Mouse (Mus musculus): Measurements from ENCODE around the gene Hist1h2bp. TPM values are rescaled to one million over a fixed set of nuclear protein-coding genes. Genes with fewer than 3 reads are reported as not detected.

The Hist1h2bp gene
- total and polyA plus RNA-seq, 3 experiments, result 0.60 to 510 (median 3.6) TPM

GRCm38 (mm10) chr13:21778814-21779766 is 8.2 kb upstream of the Hist1h2bp start (continued):
- TF ChIP-seq E2F4 (IDR thresholded peaks at IDR 0.05; ENCODE audit: insufficient replicate concordance, low read depth, low read length) (peak; percentile 97), MXI1 (IDR thresholded peaks at IDR 0.05; ENCODE audit: low read depth, low read length) (peak; percentile 71), SIN3A (IDR thresholded peaks at IDR 0.05; ENCODE audit: low read length) (peak; percentile 89), POLR2A (IDR thresholded peaks at IDR 0.05; ENCODE audit: low read depth, low read length) (peak; percentile 78), MAX (IDR thresholded peaks at IDR 0.05; ENCODE audit: low read length) (peak; percentile 48; the same call in 1 of the 2 replicates)

GRCm38 (mm10) chr13:21779767-21780731 is 7.2 kb upstream of the Hist1h2bp start, which contains the start of gene Hist1h1b:
TSS of gene Hist1h1b (minus strand) at chr13:21780625.
- dilution Hi-C loops (cut with MboI; ENCODE audit: extremely low pct_ligation_motif_present, extremely low pct_unique_long_range_greater_than_20kb, low sequenced_read_pairs), result no loop called here
- DNase-seq (ENCODE audit: extremely low read depth), result peak; percentile 89
- peaks cover 6 to 30% of the 10 kb centered on the region in 2 experiments; a peak in 3 of 4 replicates for H3K4me1 ChIP-seq (ENCODE audit: control insufficient read depth in 1 of 2, insufficient read depth in 2 of 2)
- TF ChIP-seq NRF1 (IDR thresholded peaks at IDR 0.05; ENCODE audit: low read depth, low read length) (no peak; the same call in 1 of the 2 replicates), ELF1 (IDR thresholded peaks at IDR 0.05; ENCODE audit: low read depth, low read length) (peak; percentile 19; the same call in 1 of the 2 replicates), JUN (IDR thresholded peaks at IDR 0.05; ENCODE audit: insufficient read depth, low read depth, low read length) (no peak), GABPA (IDR thresholded peaks at IDR 0.05; ENCODE audit: insufficient replicate concordance, low read depth, low read length) (no peak), RAD21 (IDR thresholded peaks at IDR 0.05; ENCODE audit: low read depth, low read length) (no peak), USF1 (IDR thresholded peaks at IDR 0.05; ENCODE audit: low read depth, low read length) (no peak), SIN3A (IDR thresholded peaks at IDR 0.05; ENCODE audit: low read length) (peak; percentile 95), POLR2A (IDR thresholded peaks at IDR 0.05; ENCODE audit: low read depth, low read length) (peak; percentile 93), IRF4 (IDR thresholded peaks at IDR 0.05; ENCODE audit: low read depth, low read length) (peak; percentile 61; the same call in 1 of the 2 replicates), BHLHE40 (IDR thresholded peaks at IDR 0.05; ENCODE audit: low read depth, low read length) (peak; percentile 7; the same call in 1 of the 2 replicates), POLR2AphosphoS2 (IDR thresholded peaks at IDR 0.05; ENCODE audit: low read depth, low read length) (peak; percentile 94), ETS1 (conservative IDR thresholded peaks at IDR 0.05; ENCODE audit: low read depth, low read length) (0 out of 2 replicates have a peak, but pooled peaks have one; percentile 21), CTCF (conservative IDR thresholded peaks at IDR 0.05 in 1 of 2, IDR thresholded peaks at IDR 0.05 in 1 of 2; ENCODE audit: low read depth in 2 of 2, low read length in 2 of 2) (no peak), PAX5 (IDR thresholded peaks at IDR 0.05; ENCODE audit: low read length) (no peak), USF2 (conservative IDR thresholded peaks at IDR 0.05; ENCODE audit: low read depth, low read length) (peak; percentile 57), TCF12 (IDR thresholded peaks at IDR 0.05; ENCODE audit: low read depth, low read length) (peak; percentile 96), CHD1 (IDR thresholded peaks at IDR 0.05; ENCODE audit: low read depth, low read length) (peak; percentile 85; the same call in 1 of the 2 replicates), EP300 (IDR thresholded peaks at IDR 0.05; ENCODE audit: low read length) (no peak), MAFK (IDR thresholded peaks at IDR 0.05; ENCODE audit: insufficient replicate concordance, low read length) (0 out of 2 replicates have a peak, but pooled peaks have one; percentile 7), CHD2 (IDR thresholded peaks at IDR 0.05; ENCODE audit: low read length) (peak; percentile 49), ZC3H11A (IDR thresholded peaks at IDR 0.05; ENCODE audit: low read depth, low read length) (no peak; the same call in 1 of the 2 replicates), RCOR1 (conservative IDR thresholded peaks at IDR 0.05; ENCODE audit: low read depth, low read length) (peak; percentile 90), ZMIZ1 (IDR thresholded peaks at IDR 0.05; ENCODE audit: low read depth, low read length) (peak; percentile 100), UBTF (IDR thresholded peaks at IDR 0.05; ENCODE audit: low read depth, low read length) (peak; percentile 92), MAZ (IDR thresholded peaks at IDR 0.05; ENCODE audit: low read depth, low read length) (peak; percentile 75; the same call in 1 of the 2 replicates), MEF2A (IDR thresholded peaks at IDR 0.05; ENCODE audit: borderline replicate concordance, low read depth, low read length) (peak; percentile 50; the same call in 1 of the 2 replicates), MYC (IDR thresholded peaks at IDR 0.05; ENCODE audit: low read depth, low read length) (0 out of 2 replicates have a peak, but pooled peaks have one; percentile 36), MAX (IDR thresholded peaks at IDR 0.05; ENCODE audit: low read length) (no peak), JUND (conservative IDR thresholded peaks at IDR 0.05; ENCODE audit: low read depth, low read length) (no peak)

More at GRCm38 (mm10) chr13:21779767-21780731, 7.2 kb upstream of the Hist1h2bp start, which contains the start of gene Hist1h1b:
- peak within 1 kb of the TSS; percentile 65 for H3K4me2 ChIP-seq (ENCODE audit: insufficient read depth, low read depth, poor library complexity, severe bottlenecking)
- in situ Hi-C loops (cut with MboI; ENCODE audit: low pct_ligation_motif_present, low pct_unique_long_range_greater_than_20kb, low sequenced_read_pairs), result no loop called here
- peak within 1 kb of the TSS; percentile 86 for H3K9ac ChIP-seq (ENCODE audit: insufficient read depth, low read depth)
- H3K36me3 ChIP-seq (replicated peaks in 1 of 2; ENCODE audit: control insufficient read depth in 1 of 2, insufficient read depth in 1 of 2, low read length in 1 of 2), result no peaks in the 10 kb centered on the region
- H3K27me3 ChIP-seq (replicated peaks), result no peaks in the 10 kb centered on the region
- no peaks in the 10 kb centered on the region for H3K9me3 ChIP-seq (replicated peaks; ENCODE audit: low read length)
- no peaks in the 10 kb centered on the region; the same call in 1 of the 2 replicates for H3K79me2 ChIP-seq (replicated peaks; ENCODE audit: control insufficient read depth, extremely low read depth, insufficient read depth, poor library complexity, severe bottlenecking)
- peak within 1 kb of the TSS; percentile 97 for H3K27ac ChIP-seq (ENCODE audit: insufficient read depth, low read depth)
- H3K4me3 ChIP-seq (replicated peaks in 1 of 3; ENCODE audit: low read depth in 2 of 3, low read length in 2 of 3, poor library complexity in 1 of 3), result peak within 1 kb of the TSS; percentile 59 to 72 (median 59)

All from CH12.LX (cell line).